Mouse (Mus musculus) CD4-positive, CD25-positive, alpha-beta regulatory T cell, adult 4 months (primary cell): Measurements from ENCODE around the gene Dand5. TPM values are rescaled to one million over a fixed set of nuclear protein-coding genes. Genes with fewer than 3 reads are reported as not detected.

ENCODE experiments used
- ATAC-seq: one replicate; pipeline ENCODE4 v1.8.0; 2017
- polyA plus RNA-seq, 2 experiments: library from polyadenylated mRNA; unstranded; fragments of 100-300 nt; shearing (Covaris generic); gene quantifications; one replicate each; pipeline ENCODE4 v1.2.1; 2017

Dand5 gene
- polyA plus RNA-seq, 2 experiments from 2014 or later, result 4.9 to 7.6 TPM

GRCm38 (mm10) chr8:84768343-84769095 lies 54.1 kb downstream of the Dand5 start:
- ATAC-seq, result no peak

DNA sequence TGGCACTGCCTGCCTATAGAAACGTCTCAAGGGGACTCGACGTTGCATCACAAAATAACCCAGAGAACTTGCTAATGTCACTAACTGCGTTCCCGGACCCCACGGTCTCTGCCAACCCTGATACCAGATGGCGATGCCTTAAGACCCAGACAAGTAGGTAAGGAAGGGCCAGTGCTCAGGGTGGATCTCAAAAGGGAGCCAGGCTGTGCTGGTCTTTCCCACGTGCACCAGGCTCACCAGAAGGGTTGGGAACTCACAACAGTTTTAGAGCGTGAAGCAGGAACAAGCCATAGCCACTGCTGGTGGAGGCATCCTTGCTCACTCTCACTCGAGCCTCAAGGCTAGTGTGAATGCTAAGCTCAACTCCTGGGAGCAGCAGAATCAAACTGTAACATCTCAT lies 55.4 kb downstream of the Dand5 start:
- no peak for ATAC-seq

GRCm38 (mm10) chr8:84766422-84766821 lies 56.2 kb downstream of the Dand5 start:
- ATAC-seq, result no peak

DNA sequence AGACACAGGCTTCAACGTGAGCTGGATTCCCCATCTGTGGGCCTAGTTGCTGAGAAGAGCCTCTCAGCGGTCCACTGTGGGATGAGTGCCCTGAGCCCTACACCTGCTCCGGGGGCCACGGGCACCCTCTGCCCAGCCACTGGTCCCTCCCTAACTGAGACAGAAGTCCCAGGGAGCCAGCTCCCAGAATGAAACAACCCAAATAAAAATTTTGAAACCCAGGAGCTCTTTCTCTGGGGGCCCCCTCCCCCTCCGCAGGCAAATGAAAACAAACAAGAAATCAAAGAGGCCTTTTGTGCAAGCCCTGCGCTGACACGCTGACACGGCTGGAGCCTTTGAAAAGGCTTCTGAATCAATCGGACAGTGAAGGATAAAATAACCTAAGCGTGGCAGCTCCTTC lies 57.0 kb downstream of the Dand5 start:
- no peak for ATAC-seq

Other genes starting within 250 kb of the Dand5 start
- 10 to 100 TPM; 39.5 to 42.6 TPM for gene Ier2, start 160.0 kb downstream of the Dand5 start, polyA plus RNA-seq
- 10 to 100 TPM; 45.0 to 60.3 TPM for gene Trmt1, start 136.5 kb downstream of the Dand5 start, polyA plus RNA-seq
- 1 to 10 TPM; 8.1 to 9.1 TPM for gene Nacc1, start 135.0 kb downstream of the Dand5 start, polyA plus RNA-seq
- 1 to 10 TPM; 2.0 to 2.6 TPM for gene Lyl1, start 121.4 kb downstream of the Dand5 start, polyA plus RNA-seq
- 10 to 100 TPM; 24.3 to 28.6 TPM for gene G430095P16Rik, start 99.8 kb downstream of the Dand5 start, polyA plus RNA-seq
- gene Nfix, start 22.5 kb downstream of the Dand5 start, polyA plus RNA-seq, result 1 to 10 TPM; 2.8 to 7.2 TPM
- 10 to 100 TPM; 14.3 to 16.4 TPM for gene Gadd45gip1, start 8.7 kb upstream of the Dand5 start, polyA plus RNA-seq
- gene Rad23a, start 17.8 kb upstream of the Dand5 start, polyA plus RNA-seq, result 100 to 1,000 TPM; 139 to 160 TPM
- gene Calr, start 24.1 kb upstream of the Dand5 start, polyA plus RNA-seq, result 100 to 1,000 TPM; 250 to 281 TPM
- gene Farsa, start 34.2 kb upstream of the Dand5 start, polyA plus RNA-seq, result 100 to 1,000 TPM in 1 of 2 experiments, 10 to 100 TPM in 1; 67.4 to 122 TPM
- 1 to 10 TPM; 6.5 to 9.0 TPM for gene Syce2, start 49.3 kb upstream of the Dand5 start, polyA plus RNA-seq
- 10 to 100 TPM; 21.5 to 32.7 TPM for gene Gcdh, start 71.1 kb upstream of the Dand5 start, polyA plus RNA-seq
- gene Klf1, start 79.1 kb upstream of the Dand5 start, polyA plus RNA-seq, result under 1 TPM in 1 of 2 experiments, not detected in 1; 0.22 TPM
- gene Dnase2a, start 85.7 kb upstream of the Dand5 start, polyA plus RNA-seq, result 10 to 100 TPM; 25.7 to 29.7 TPM
- 1 to 10 TPM; 1.2 to 1.3 TPM for gene Mast1, start 114.5 kb upstream of the Dand5 start, polyA plus RNA-seq
- not detected for gene Rtbdn, start 124.2 kb upstream of the Dand5 start, polyA plus RNA-seq
- not detected for gene Gm49661, start 146.6 kb upstream of the Dand5 start, polyA plus RNA-seq
- gene Prdx2, start 146.8 kb upstream of the Dand5 start, polyA plus RNA-seq, result 100 to 1,000 TPM; 213 to 298 TPM
- gene Rnaseh2a, start 146.9 kb upstream of the Dand5 start, polyA plus RNA-seq, result 100 to 1,000 TPM in 1 of 2 experiments, 10 to 100 TPM in 1; 78.9 to 109 TPM
- 10 to 100 TPM; 18.9 to 29.4 TPM for gene Junb, start 155.9 kb upstream of the Dand5 start, polyA plus RNA-seq
- gene Hook2, start 167.8 kb upstream of the Dand5 start, polyA plus RNA-seq, result 1 to 10 TPM; 4.2 to 5.6 TPM
- gene Best2, start 191.7 kb upstream of the Dand5 start, polyA plus RNA-seq, result not detected
- 10 to 100 TPM; 53.8 to 73.8 TPM for gene Asna1, start 202.5 kb upstream of the Dand5 start, polyA plus RNA-seq
- 10 to 100 TPM; 15.5 to 28.1 TPM for gene Trir, start 204.0 kb upstream of the Dand5 start, polyA plus RNA-seq
- 10 to 100 TPM; 15.0 to 30.1 TPM for gene Tnpo2, start 214.1 kb upstream of the Dand5 start, polyA plus RNA-seq
- gene Fbxw9, start 237.2 kb upstream of the Dand5 start, polyA plus RNA-seq, result 1 to 10 TPM; 3.2 to 4.9 TPM
- gene Gm5741, start 245.2 kb upstream of the Dand5 start, polyA plus RNA-seq, result 1 to 10 TPM; 1.1 to 3.6 TPM
- gene Dhps, start 248.9 kb upstream of the Dand5 start, polyA plus RNA-seq, result 10 to 100 TPM; 42.7 to 45.0 TPM